In genomic region chr11:31684913-31685567, GRCm38 (mm10) we compare ENCODE assay signal across 17 mouse cellular contexts. TPM values are rescaled to one million over a fixed set of nuclear protein-coding genes. Genes with fewer than 3 reads are reported as not detected.
DNase-seq lines count a peak whose midpoint lies in the region; ATAC-seq lines count a peak whose summit lies in the region.
"Had no signal": no experiment of that assay in that cellular context is flagged by ENCODE, and none has a peak within 500 bp of the region (broad histone marks: within the 10 kb centered on the region; RNA-seq: fewer than 3 reads in every experiment).

No protein-coding gene starts in this region.

- H3K4me1 ChIP-seq in liver, embryonic 11.5 days (replicated peaks; ENCODE audit: control insufficient read depth, insufficient read depth, low read length), result no peaks in the 10 kb centered on the region

- H3K36me3 ChIP-seq in liver, embryonic 11.5 days (ENCODE audit: control insufficient read depth, insufficient read depth, low read length), result no peaks in the 10 kb centered on the region
- H3K36me3 ChIP-seq: embryonic facial prominence, embryonic 15.5 days; heart, embryonic 13.5 days; limb, embryonic 10.5 days had no signal

- no peak overlapping the region for H3K4me3 ChIP-seq in liver, embryonic 11.5 days (ENCODE audit: low read depth, low read length)
- H3K4me3 ChIP-seq: embryonic facial prominence, embryonic 15.5 days; gastrocnemius, adult 2 months; heart, embryonic 13.5 days; limb, embryonic 10.5 days had no signal

- ATAC-seq in liver, embryonic 11.5 days (replicated peaks; ENCODE audit: low FRiP score), result no peak
- ATAC-seq: forebrain, embryonic 16.5 days had no signal

- H3K4me2 ChIP-seq in liver, embryonic 11.5 days, result no peak overlapping the region
- H3K4me2 ChIP-seq: embryonic facial prominence, embryonic 15.5 days; heart, embryonic 13.5 days; lung, embryonic 14.5 days had no signal

- no peaks in the 10 kb centered on the region for H3K27me3 ChIP-seq in liver, embryonic 11.5 days (replicated peaks; ENCODE audit: control insufficient read depth, insufficient read depth, low read length)
- H3K27me3 ChIP-seq: embryonic facial prominence, embryonic 15.5 days; heart, embryonic 13.5 days had no signal

- H3K9ac ChIP-seq in liver, embryonic 11.5 days (ENCODE audit: low read depth, low read length), result no peak overlapping the region
- H3K9ac ChIP-seq: embryonic facial prominence, embryonic 15.5 days; heart, embryonic 13.5 days; lung, embryonic 14.5 days had no signal

- 77% methylated on average over 9 of the region's 9 CpGs for WGBS in liver, embryonic 11.5 days

- H3K9me3 ChIP-seq in liver, embryonic 11.5 days (ENCODE audit: control insufficient read depth, low read length), result no peaks in the 10 kb centered on the region
- H3K9me3 ChIP-seq: embryonic facial prominence, embryonic 15.5 days; heart, embryonic 13.5 days; limb, embryonic 10.5 days had no signal

- no peak overlapping the region for H3K27ac ChIP-seq in liver, embryonic 11.5 days (ENCODE audit: low read depth, low read length)
- H3K27ac ChIP-seq: embryonic facial prominence, embryonic 15.5 days; gastrocnemius, adult 2 months; heart, embryonic 13.5 days; limb, embryonic 10.5 days had no signal

- DNase-seq in liver, result peak; percentile 53
- no peak for DNase-seq in liver, embryonic 11.5 days (ENCODE audit: low spot score)
- DNase-seq in kidney, adult 9 months, result peak; percentile 69
- DNase-seq in kidney, postnatal 4 days, result peak; percentile 42 to 55
- DNase-seq in heart, adult 8-10 months (ENCODE audit: low spot score), result no peak
- no peak for DNase-seq in urinary bladder, adult 18-20 months (ENCODE audit: low spot score in 2 of 2)
- no peak for DNase-seq in heart, adult 9 months (ENCODE audit: low spot score in 2 of 2)
- DNase-seq: adrenal gland, adult 8-10 months; cerebellum, adult 2 months; gastrocnemius, adult 2 months; lung, embryonic 14.5 days; midbrain, embryonic 14.5 days; right cerebral cortex, postnatal 14 days had no signal

RNA-seq across cellular contexts. Expression of gene Bod1, which starts 13.4 kb away (rescaled TPM):
- 39.7 and 40.1 TPM in 2 replicates for polyA plus RNA-seq in liver, embryonic 11.5 days (2014; fragmentation: Nextera tagmentation; extraction: Ambion mirVana)
- total RNA-seq in heart, adult 8-10 months (2022), result 100 to 1,000 TPM; 135 to 160 (median 146) TPM

Comparison
In these comparisons a context has a peak if more than half of its experiments do, and no peak if none do; other contexts are left out.
1. DNase-seq: peak in liver (single experiment), kidney, adult 9 months (single experiment) and kidney, postnatal 4 days (2 of 2); none in liver, embryonic 11.5 days (single experiment), heart, adult 8-10 months (single experiment), urinary bladder, adult 18-20 months (0 of 2) and heart, adult 9 months (0 of 2).